Mouse (Mus musculus): ENCODE results near the gene Slc10a1. TPM values are rescaled to one million over a fixed set of nuclear protein-coding genes. Genes with fewer than 3 reads are reported as not detected.

Slc10a1 gene
- total and polyA plus RNA-seq, 3 experiments, result 0.13 to 0.20 TPM; not detected in 1

DNA sequence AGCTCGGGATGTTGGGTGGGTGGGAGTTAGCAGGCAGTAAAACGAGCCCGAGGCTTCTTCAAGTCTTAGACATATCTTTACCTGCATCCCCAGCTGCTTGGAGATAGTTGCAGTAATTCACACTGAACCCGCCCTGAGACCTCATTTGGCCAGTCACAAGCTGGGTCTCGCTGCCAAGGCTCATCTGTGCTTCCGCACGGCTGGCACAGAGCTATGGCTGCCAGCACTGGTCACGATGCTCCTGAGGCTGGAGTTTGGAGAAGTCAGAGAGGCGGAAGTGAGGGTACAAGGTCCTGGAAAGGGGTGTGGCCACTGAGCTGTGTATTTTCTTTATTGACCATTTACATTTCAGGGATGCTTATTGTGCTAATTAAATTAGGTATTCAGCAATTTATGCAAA is 15.2 kb upstream of the Slc10a1 start:
- no peaks in the 10 kb centered on the region for H3K36me3 ChIP-seq (replicated peaks in 1 of 2; ENCODE audit: control insufficient read depth in 1 of 2, insufficient read depth in 1 of 2, low read length in 1 of 2)
- no peak overlapping the region for H3K9ac ChIP-seq (ENCODE audit: insufficient read depth, low read depth)
- no peak overlapping the region for H3K4me2 ChIP-seq (ENCODE audit: insufficient read depth, low read depth, poor library complexity, severe bottlenecking)
- H3K4me3 ChIP-seq (replicated peaks in 1 of 3; ENCODE audit: low read depth in 2 of 3, low read length in 2 of 3, poor library complexity in 1 of 3), result no peak overlapping the region
- peaks cover 1% of the 10 kb centered on the region for H3K27me3 ChIP-seq (replicated peaks)
- H3K27ac ChIP-seq (ENCODE audit: insufficient read depth, low read depth), result no peak overlapping the region
- no peaks in the 10 kb centered on the region for H3K4me1 ChIP-seq (ENCODE audit: control insufficient read depth in 1 of 2, insufficient read depth in 2 of 2)
- dilution Hi-C loops (cut with MboI; ENCODE audit: extremely low pct_ligation_motif_present, extremely low pct_unique_long_range_greater_than_20kb, low sequenced_read_pairs), result no loop called here
- no peaks in the 10 kb centered on the region for H3K79me2 ChIP-seq (replicated peaks; ENCODE audit: control insufficient read depth, extremely low read depth, insufficient read depth, poor library complexity, severe bottlenecking)
- in situ Hi-C loops (cut with MboI; ENCODE audit: low pct_ligation_motif_present, low pct_unique_long_range_greater_than_20kb, low sequenced_read_pairs), result loop anchor here (25.0 kb wide), 1 partner anchor 429 kb away; the partner anchor contains the start of gene Adam4
- no peak for DNase-seq (ENCODE audit: extremely low read depth)
- H3K9me3 ChIP-seq (replicated peaks; ENCODE audit: low read length), result no peaks in the 10 kb centered on the region
- TF ChIP-seq MAZ (IDR thresholded peaks at IDR 0.05; ENCODE audit: low read depth, low read length) (no peak), CTCF (conservative IDR thresholded peaks at IDR 0.05 in 1 of 2, IDR thresholded peaks at IDR 0.05 in 1 of 2; ENCODE audit: low read depth in 2 of 2, low read length in 2 of 2) (no peak), PAX5 (IDR thresholded peaks at IDR 0.05; ENCODE audit: low read length) (no peak), NELFE (IDR thresholded peaks at IDR 0.05; ENCODE audit: low read depth, low read length) (no peak), HCFC1 (IDR thresholded peaks at IDR 0.05; ENCODE audit: low read depth, low read length) (no peak), MYC (IDR thresholded peaks at IDR 0.05; ENCODE audit: low read depth, low read length) (no peak), ELF1 (IDR thresholded peaks at IDR 0.05; ENCODE audit: low read depth, low read length) (no peak), NRF1 (IDR thresholded peaks at IDR 0.05; ENCODE audit: low read depth, low read length) (no peak), POLR2A (IDR thresholded peaks at IDR 0.05; ENCODE audit: low read depth, low read length) (no peak), JUND (conservative IDR thresholded peaks at IDR 0.05; ENCODE audit: low read depth, low read length) (no peak)

DNA sequence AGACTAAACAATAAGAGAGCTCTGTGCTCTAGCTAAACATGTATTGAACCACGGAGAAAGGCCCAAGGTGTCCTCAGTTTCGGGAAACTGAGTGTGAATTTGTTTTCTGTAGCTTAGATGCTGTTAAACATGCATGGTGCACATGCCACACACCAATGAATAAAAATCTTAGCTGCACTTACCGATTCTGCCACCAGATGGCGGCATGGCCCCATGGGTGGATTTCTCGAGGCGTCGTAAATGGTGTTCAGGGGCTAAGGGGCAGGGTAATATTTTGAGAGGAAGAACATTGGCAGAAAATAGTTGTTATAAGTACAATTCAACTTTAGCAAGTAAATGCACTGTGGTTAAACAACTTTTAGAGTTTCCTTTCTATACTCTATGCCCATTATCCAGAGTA is 13.8 kb upstream of the Slc10a1 start:
- Histone ChIP-seq H3K36me3 (replicated peaks in 1 of 2; ENCODE audit: control insufficient read depth in 1 of 2, insufficient read depth in 1 of 2, low read length in 1 of 2) (no peaks in the 10 kb centered on the region), H3K79me2 (replicated peaks; ENCODE audit: control insufficient read depth, extremely low read depth, insufficient read depth, poor library complexity, severe bottlenecking) (no peaks in the 10 kb centered on the region), H3K4me1 (ENCODE audit: control insufficient read depth in 1 of 2, insufficient read depth in 2 of 2) (no peaks in the 10 kb centered on the region), H3K9me3 (replicated peaks; ENCODE audit: low read length) (no peaks in the 10 kb centered on the region), H3K27ac (ENCODE audit: insufficient read depth, low read depth) (no peak overlapping the region), H3K4me3 (replicated peaks in 1 of 3; ENCODE audit: low read depth in 2 of 3, low read length in 2 of 3, poor library complexity in 1 of 3) (no peak overlapping the region), H3K9ac (ENCODE audit: insufficient read depth, low read depth) (no peak overlapping the region), H3K27me3 (replicated peaks) (peaks cover 1% of the 10 kb centered on the region), H3K4me2 (ENCODE audit: insufficient read depth, low read depth, poor library complexity, severe bottlenecking) (no peak overlapping the region)
- DNase-seq (ENCODE audit: extremely low read depth), result peak; percentile 65
- dilution Hi-C loops (cut with MboI; ENCODE audit: extremely low pct_ligation_motif_present, extremely low pct_unique_long_range_greater_than_20kb, low sequenced_read_pairs) (no loop called here), in situ Hi-C loops (cut with MboI; ENCODE audit: low pct_ligation_motif_present, low pct_unique_long_range_greater_than_20kb, low sequenced_read_pairs) (loop anchor here (25.0 kb wide), 1 partner anchor 430 kb away; the partner anchor contains the start of gene Adam4)
- TF ChIP-seq SMC3 (IDR thresholded peaks at IDR 0.05; ENCODE audit: low read depth, low read length), result peak; percentile 93
- TF ChIP-seq BHLHE40 (IDR thresholded peaks at IDR 0.05; ENCODE audit: low read depth, low read length), result peak; percentile 11; the same call in 1 of the 2 replicates
- no peak for TF ChIP-seq TCF12 (IDR thresholded peaks at IDR 0.05; ENCODE audit: low read depth, low read length)
- peak; percentile 52 for TF ChIP-seq ZC3H11A (IDR thresholded peaks at IDR 0.05; ENCODE audit: low read depth, low read length)
- TF ChIP-seq CTCF (conservative IDR thresholded peaks at IDR 0.05 in 1 of 2, IDR thresholded peaks at IDR 0.05 in 1 of 2; ENCODE audit: low read depth in 2 of 2, low read length in 2 of 2), result peak; percentile 93 to 96
- no peak for TF ChIP-seq POLR2AphosphoS2 (IDR thresholded peaks at IDR 0.05; ENCODE audit: low read depth, low read length)
